15 mouse cellular contexts compared by ENCODE assay signal in genomic region chr19:56584288-56584687, GRCm38 (mm10). TPM values are rescaled to one million over a fixed set of nuclear protein-coding genes. Genes with fewer than 3 reads are reported as not detected.
DNase-seq lines count a peak whose midpoint lies in the region.
"Had no signal": no experiment of that assay in that cellular context is flagged by ENCODE, and none has a peak within 500 bp of the region (broad histone marks: within the 10 kb centered on the region; RNA-seq: fewer than 3 reads in every experiment).

No protein-coding gene starts in this region.

- H3K27ac ChIP-seq in heart, embryonic 10.5 days, result no peak overlapping the region

- WGBS in heart, embryonic 10.5 days, result 83% methylated on average over 3 of the region's 3 CpGs

- H3K4me1 ChIP-seq in heart, embryonic 10.5 days, result peaks cover 11% of the 10 kb centered on the region

- no peaks in the 10 kb centered on the region for H3K9me3 ChIP-seq in heart, embryonic 10.5 days
- H3K9me3 ChIP-seq: G1E had no signal

- no peak overlapping the region for H3K4me3 ChIP-seq in heart, embryonic 10.5 days

- no peaks in the 10 kb centered on the region for H3K27me3 ChIP-seq in heart, embryonic 10.5 days (ENCODE audit: insufficient read depth, poor library complexity, severe bottlenecking)
- H3K27me3 ChIP-seq: CH12.LX, Patski had no signal

- peaks cover 50% of the 10 kb centered on the region for H3K36me3 ChIP-seq in heart, embryonic 10.5 days

- DNase-seq in heart, adult 11 months, result peak; percentile 70
- DNase-seq in heart, embryonic 10.5 days (ENCODE audit: low spot score), result no peak
- DNase-seq in retina, adult 2 months (ENCODE audit: low read depth, low spot score), result peak; percentile 57
- no peak for DNase-seq in retina, postnatal 1 day
- DNase-seq: adrenal gland, adult 2 months; adrenal gland, adult 8-10 months; adrenal gland, postnatal 10 days; adrenal gland, postnatal 25 days; B cell, adult 2 months; cerebellum, adult 11 months; cerebellum, adult 11-12 months; cerebellum, adult 18-20 months had no signal

RNA-seq across cellular contexts. Expression of gene Nhlrc2, which starts 36.2 kb away (rescaled TPM):
- polyA plus RNA-seq in heart, embryonic 10.5 days (2016; fragmentation: Nextera tagmentation; extraction: Ambion mirVana), result 13.9 and 16.8 TPM in 2 replicates

RNA-seq across cellular contexts. Expression of gene Dclre1a, which starts 36.3 kb away (rescaled TPM):
- 16.3 and 16.5 TPM in 2 replicates for polyA plus RNA-seq in heart, embryonic 10.5 days (2016; fragmentation: Nextera tagmentation; extraction: Ambion mirVana)

Comparison
In these comparisons a context has a peak if more than half of its experiments do, and no peak if none do; other contexts are left out.
1. DNase-seq: peak in heart, adult 11 months (single experiment) and retina, adult 2 months (single experiment); none in heart, embryonic 10.5 days (single experiment) and retina, postnatal 1 day (single experiment).